Mouse (Mus musculus): ENCODE results near the gene Bet1l.

DNA sequence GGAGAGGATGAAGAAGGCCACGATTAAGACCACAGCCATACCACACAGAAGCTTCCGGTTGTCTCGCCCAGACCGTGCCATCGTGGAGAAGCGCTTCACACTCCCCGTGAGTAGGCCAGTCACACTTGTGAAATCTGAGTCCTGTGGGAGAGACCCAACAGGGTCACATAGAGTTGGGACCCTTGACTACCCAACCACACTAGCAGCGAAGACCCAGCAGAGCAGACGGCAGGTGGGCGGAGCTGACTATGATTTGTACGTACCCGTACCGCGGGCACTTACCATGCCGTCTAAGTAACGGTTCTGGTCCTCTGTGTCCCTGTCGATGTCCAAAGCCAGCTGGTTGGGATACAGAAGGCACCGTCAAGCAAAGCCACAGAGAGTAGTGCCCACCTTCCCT, 2.9 kb downstream of the Bet1l start:
- no peak for TF ChIP-seq CTCF (IDR thresholded peaks at IDR 0.05; ENCODE audit: borderline replicate concordance, insufficient read depth, low read depth, low read length)
- TF ChIP-seq POLR2A (IDR thresholded peaks at IDR 0.05; ENCODE audit: borderline replicate concordance, insufficient read depth, low read length) = no peak

Data from cerebellum, adult 2 months (tissue).